Mouse (Mus musculus): Measurements from ENCODE around the gene Ahsa1.

- TF ChIP-seq EP300 (IDR thresholded peaks at IDR 0.05; ENCODE audit: low read depth) (no peak), CTCF (IDR thresholded peaks at IDR 0.05; ENCODE audit: low read depth) (no peak)
Observed at GRCm38 (mm10) chr12:87319229-87319628, 53.0 kb downstream of the Ahsa1 start.
